Mouse (Mus musculus): ENCODE measurements around the gene Arsb.
"Not testable (repeated sequence)": the region's sequence is repeated elsewhere in the genome, so short reads cannot be mapped to it uniquely, and the experiment has no call there.

- TF ChIP-seq CTCF (IDR thresholded peaks at IDR 0.05; ENCODE audit: insufficient read depth, low read length); POLR2A (IDR thresholded peaks at IDR 0.05; ENCODE audit: borderline replicate concordance, extremely low read depth, low read depth, low read length): not testable (repeated sequence)
Observed at GRCm38 (mm10) chr13:93810311-93810710, 38.9 kb downstream of the Arsb start.
